Mouse (Mus musculus) limb, embryonic 11.5 days (tissue): Measurements from ENCODE around the gene Scnm1. TPM values are rescaled to one million over a fixed set of nuclear protein-coding genes. Genes with fewer than 3 reads are reported as not detected.

Experiments
- ATAC-seq: fragments of 200-750 bp; cut with Nextera tagmentation; 2 replicates; pipeline ENCODE4 v1.8.0; 2017; ENCODE audit warnings: low read depth; ENCODE audit not compliant: insufficient number of reproducible peaks, low FRiP score, low TSS enrichment
- DNase-seq: peaks from one replicate; pipeline ENCODE4 v3.0.0-alpha.2; 2015; ENCODE audit warnings: low spot score
- H3K27ac ChIP-seq: fragments of 300-500 bp; sonication (generic); replicated peaks from 2 replicates; pipeline ENCODE4 v1.5.1; 2014; ENCODE audit warnings: low read depth, mild to moderate bottlenecking, low read length
- H3K27me3 ChIP-seq: fragments of 300-500 bp; sonication (generic); 2 replicates; pipeline ENCODE4 v1.6.1; 2014; ENCODE audit warnings: mild to moderate bottlenecking, low read length, mixed read lengths; ENCODE audit not compliant: control insufficient read depth, insufficient read depth
- H3K36me3 ChIP-seq: fragments of 300-500 bp; sonication (generic); 2 replicates; pipeline ENCODE4 v1.6.1; 2014; ENCODE audit warnings: mild to moderate bottlenecking, low read length, moderate library complexity, mixed read lengths; ENCODE audit not compliant: control insufficient read depth, insufficient read depth
- H3K4me1 ChIP-seq: fragments of 300-500 bp; sonication (generic); 2 replicates; pipeline ENCODE4 v1.6.1; 2014; ENCODE audit warnings: low read length, mixed read lengths; ENCODE audit not compliant: control insufficient read depth, insufficient read depth
- H3K4me2 ChIP-seq: fragments of 300-500 bp; sonication (generic); 2 replicates; pipeline ENCODE4 v1.6.1; 2014; ENCODE audit warnings: low read depth, mild to moderate bottlenecking, moderate library complexity; ENCODE audit not compliant: severe bottlenecking
- H3K4me3 ChIP-seq: fragments of 300-500 bp; sonication (generic); 2 replicates; pipeline ENCODE4 v1.5.1; 2014; ENCODE audit warnings: low read depth, low read length
- H3K9ac ChIP-seq: fragments of 300-500 bp; sonication (generic); 2 replicates; pipeline ENCODE4 v1.6.1; 2014; ENCODE audit warnings: mild to moderate bottlenecking, low read length
- H3K9me3 ChIP-seq: fragments of 300-500 bp; sonication (generic); 2 replicates; pipeline ENCODE4 v1.6.1; 2016; ENCODE audit warnings: low read length; ENCODE audit not compliant: control insufficient read depth
- WGBS: fragments of 180-500 bp; shearing (Covaris S2); extraction: QIAGEN DNeasy Blood & Tissue Kit; methylation state at CpG from one replicate; pipeline ENCODE4 v1.1.7; 2014; 5-methylcytosine and 5-hydroxymethylcytosine counted together
- polyA plus RNA-seq: library from polyadenylated mRNA; unstranded; fragments of >200 nt; fragmentation: Nextera tagmentation; extraction: Ambion mirVana; gene quantifications from 2 replicates; pipeline ENCODE4 v1.2.1, GENCODE M21; 2014

Gene Scnm1
- polyA plus RNA-seq, 1 experiment from 2014 or later: 76.8 TPM

DNA sequence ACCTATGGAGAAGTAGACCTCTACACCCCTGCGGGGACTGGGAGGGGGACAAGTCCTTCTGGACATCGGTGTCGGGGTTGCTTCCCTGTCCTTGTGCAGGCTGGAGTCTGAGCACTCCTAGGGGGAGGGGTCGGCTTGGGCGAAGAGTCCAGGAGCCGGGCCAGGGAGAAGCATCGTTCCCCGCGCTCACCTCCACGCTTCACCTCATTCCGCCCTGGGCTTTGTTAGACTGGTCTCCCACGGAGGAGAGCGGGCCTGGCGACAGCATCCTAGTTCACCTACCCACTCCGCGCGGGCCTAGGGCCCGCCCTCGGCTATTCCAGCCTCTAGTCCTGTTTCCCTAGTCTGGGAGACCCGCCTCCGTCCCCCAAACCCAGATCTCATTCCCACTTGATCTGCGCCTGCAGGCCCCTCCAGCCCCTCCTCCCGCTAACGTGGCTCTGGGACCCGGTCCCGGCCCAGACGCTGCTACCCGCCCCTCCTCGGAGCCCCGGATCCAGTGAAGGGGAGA, 27.3 kb upstream of the Scnm1 start:
- Histone ChIP-seq H3K4me1 (peaks cover 10% of the 10 kb centered on the region), H3K4me2 (peak overlapping the region; percentile 82), H3K36me3 (peaks cover under 1% of the 10 kb centered on the region; the same call in 1 of the 2 replicates), H3K27ac (no peak overlapping the region), H3K9ac (peak overlapping the region; percentile 83), H3K4me3 (peak overlapping the region; percentile 82), H3K27me3 (no peaks in the 10 kb centered on the region), H3K9me3 (no peaks in the 10 kb centered on the region)
- DNase-seq: peak; percentile 66
- ATAC-seq: peak; percentile 40; the same call in 1 of the 2 replicates
- 0% methylated on average over 24 of the region's 30 CpGs for WGBS

- H3K27me3 ChIP-seq: no peaks in the 10 kb centered on the region
- no peaks in the 10 kb centered on the region for H3K9me3 ChIP-seq
- H3K4me2 ChIP-seq: peak within 1 kb of the TSS; percentile 82
- H3K27ac ChIP-seq: peak within 1 kb of the TSS; percentile 42; the same call in 1 of the 2 replicates
- DNase-seq (peak; percentile 89), ATAC-seq (peak; percentile 93)
- no peaks in the 10 kb centered on the region for H3K36me3 ChIP-seq
- H3K9ac ChIP-seq: peak within 1 kb of the TSS; percentile 83
- H3K4me1 ChIP-seq: peaks cover 10% of the 10 kb centered on the region
- H3K4me3 ChIP-seq: peak within 1 kb of the TSS; percentile 82
- WGBS: 0% methylated on average over 66 of the region's 66 CpGs
These were observed 26.5 kb upstream of the Scnm1 start, which contains the start of gene Sema6c for GRCm38 (mm10) chr3:95159987-95160963. TSS of gene Sema6c (plus strand) at chr3:95160457.

GRCm38 (mm10) chr3:95159511-95159986, 25.7 kb upstream of the Scnm1 start:
- peaks cover 10% of the 10 kb centered on the region for H3K4me1 ChIP-seq
- WGBS: 12% methylated on average over 8 of the region's 8 CpGs
- H3K27me3 ChIP-seq: no peaks in the 10 kb centered on the region
- peak overlapping the region; percentile 43 for H3K9ac ChIP-seq
- no peaks in the 10 kb centered on the region for H3K9me3 ChIP-seq
- H3K4me2 ChIP-seq: peak overlapping the region; percentile 82
- DNase-seq (no peak), ATAC-seq (no peak)
- no peaks in the 10 kb centered on the region for H3K36me3 ChIP-seq
- H3K27ac ChIP-seq: no peak overlapping the region
- H3K4me3 ChIP-seq: peak overlapping the region; percentile 82

GRCm38 (mm10) chr3:95153874-95154273, 20.1 kb upstream of the Scnm1 start:
- WGBS: 48% methylated on average over 4 of the region's 4 CpGs
- ATAC-seq: no peak
- DNase-seq: peak; percentile 44

DNA sequence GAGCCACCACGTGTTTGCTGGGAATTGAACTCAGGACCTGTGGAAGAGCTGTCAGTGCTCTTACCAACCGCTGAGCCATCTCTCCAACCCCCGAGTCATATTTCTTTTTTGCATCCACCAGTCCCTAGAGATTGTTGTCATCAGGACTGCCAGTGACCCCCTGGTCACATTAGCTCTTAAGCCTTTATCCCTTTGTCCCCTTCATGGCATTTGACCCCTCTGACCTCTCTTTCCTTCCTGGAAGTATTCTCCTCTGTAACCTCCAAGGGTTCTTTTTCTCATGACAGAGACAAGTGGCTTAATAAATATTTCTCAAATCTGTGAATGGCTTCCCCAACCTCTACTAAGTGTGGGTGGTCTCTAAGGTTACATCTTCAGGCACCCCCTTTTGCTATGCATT, 14.1 kb upstream of the Scnm1 start:
- ATAC-seq (no peak), DNase-seq (no peak)
- no peaks in the 10 kb centered on the region for H3K27me3 ChIP-seq
- no peak overlapping the region for H3K27ac ChIP-seq
- H3K4me1 ChIP-seq: no peaks in the 10 kb centered on the region
- no peak overlapping the region for H3K9ac ChIP-seq
- no peak overlapping the region for H3K4me2 ChIP-seq
- H3K36me3 ChIP-seq: no peaks in the 10 kb centered on the region
- no peak overlapping the region for H3K4me3 ChIP-seq
- WGBS: 65% methylated on average over 3 of the region's 3 CpGs
- H3K9me3 ChIP-seq: no peaks in the 10 kb centered on the region

More at GRCm38 (mm10) chr3:95153874-95154273, 20.1 kb upstream of the Scnm1 start:
- Histone ChIP-seq H3K36me3 (no peaks in the 10 kb centered on the region), H3K9me3 (no peaks in the 10 kb centered on the region), H3K4me3 (no peak overlapping the region), H3K9ac (no peak overlapping the region), H3K27me3 (no peaks in the 10 kb centered on the region), H3K4me1 (no peaks in the 10 kb centered on the region), H3K27ac (no peak overlapping the region), H3K4me2 (no peak overlapping the region)

- Histone ChIP-seq H3K9ac (no peak overlapping the region), H3K4me2 (no peak overlapping the region), H3K4me1 (no peaks in the 10 kb centered on the region), H3K36me3 (no peaks in the 10 kb centered on the region), H3K27ac (no peak overlapping the region), H3K27me3 (no peaks in the 10 kb centered on the region), H3K4me3 (no peak overlapping the region), H3K9me3 (no peaks in the 10 kb centered on the region)
- WGBS: 8% methylated on average over 5 of the region's 5 CpGs
- DNase-seq (peak; percentile 91), ATAC-seq (0 out of 2 replicates have a peak, but pooled peaks have one; percentile 26)
These were observed 8.8 kb upstream of the Scnm1 start for GRCm38 (mm10) chr3:95142617-95143011.

- H3K4me2 ChIP-seq: no peak within 1 kb of the TSS
- no peaks in the 10 kb centered on the region for H3K9me3 ChIP-seq
- H3K4me1 ChIP-seq: no peaks in the 10 kb centered on the region
- no peak within 1 kb of the TSS for H3K4me3 ChIP-seq
- no peaks in the 10 kb centered on the region for H3K27me3 ChIP-seq
- ATAC-seq: no peak
- WGBS: 83% methylated on average over 10 of the region's 10 CpGs
- no peaks in the 10 kb centered on the region for H3K36me3 ChIP-seq
- H3K9ac ChIP-seq: no peak within 1 kb of the TSS
- H3K27ac ChIP-seq: no peak within 1 kb of the TSS
- DNase-seq: no peak
These were observed 8.3 kb upstream of the Scnm1 start, which contains the start of gene Tnfaip8l2 for GRCm38 (mm10) chr3:95141952-95142616. TSS of gene Tnfaip8l2 (minus strand) at chr3:95142360.

- Histone ChIP-seq H3K4me2 (no peak overlapping the region), H3K27ac (no peak overlapping the region), H3K4me3 (no peak overlapping the region), H3K9ac (no peak overlapping the region), H3K9me3 (no peaks in the 10 kb centered on the region), H3K27me3 (no peaks in the 10 kb centered on the region), H3K4me1 (no peaks in the 10 kb centered on the region), H3K36me3 (no peaks in the 10 kb centered on the region)
- WGBS: 95% methylated on average over 9 of the region's 9 CpGs
- DNase-seq: no peak
- no peak for ATAC-seq
These were observed 7.7 kb upstream of the Scnm1 start for GRCm38 (mm10) chr3:95141474-95141873.
